Mouse (Mus musculus) common myeloid progenitor, adult 5-6 weeks (primary cell): Measurements from ENCODE around the gene Il12rb1. TPM values are rescaled to one million over a fixed set of nuclear protein-coding genes. Genes with fewer than 3 reads are reported as not detected.

Experiments
- ATAC-seq: replicated peaks from 2 replicates; pipeline ENCODE4 v1.8.0; 2016; ENCODE audit warnings: low read depth, mild to moderate bottlenecking, moderate TSS enrichment, inconsistent platforms; ENCODE audit not compliant: poor library complexity, severe bottlenecking
- total RNA-seq: library from RNA; stranded (forward); fragments of 200-1000, 187-1606 nt; gene quantifications from 2 replicates; pipeline ENCODE4 v1.2.3, GENCODE M21; 2017

The Il12rb1 gene
- total RNA-seq, 1 experiment from 2014 or later = 1.6 TPM

GRCm38 (mm10) chr8:70868559-70869198 is 60.4 kb downstream of the Il12rb1 start:
- peak; percentile 36 for ATAC-seq

- ATAC-seq = no peak
Observed at GRCm38 (mm10) chr8:70869199-70869571, 60.9 kb downstream of the Il12rb1 start.

- ATAC-seq = peak; percentile 40
Observed at GRCm38 (mm10) chr8:70869601-70870041, 61.4 kb downstream of the Il12rb1 start.

Other genes starting within 250 kb of the Il12rb1 start
- gene Isyna1, start 214.1 kb upstream of the Il12rb1 start, total RNA-seq = 35.0 and 43.9 TPM in 2 replicates
- 43.8 and 58.4 TPM in 2 replicates for gene Ssbp4, start 199.6 kb upstream of the Il12rb1 start, total RNA-seq
- 1.6 and 2.6 TPM in 2 replicates for gene Lrrc25, start 192.3 kb upstream of the Il12rb1 start, total RNA-seq
- 0.29 TPM in 1 of 2 replicates, not detected in the other for gene Gdf15, start 176.0 kb upstream of the Il12rb1 start, total RNA-seq
- gene Pgpep1, start 148.1 kb upstream of the Il12rb1 start, total RNA-seq = 3.2 and 3.6 TPM in 2 replicates
- 129 and 163 TPM in 2 replicates for gene Lsm4, start 135.2 kb upstream of the Il12rb1 start, total RNA-seq
- 54.4 and 58.2 TPM in 2 replicates for gene Jund, start 109.5 kb upstream of the Il12rb1 start, total RNA-seq
- gene Iqcn, start 105.0 kb upstream of the Il12rb1 start, total RNA-seq = 0.05 TPM in 1 of 2 replicates, not detected in the other
- gene Gm3336, start 89.9 kb upstream of the Il12rb1 start, total RNA-seq = not detected in 2 replicates
- gene Pde4c, start 84.7 kb upstream of the Il12rb1 start, total RNA-seq = 0.09 TPM in 1 of 2 replicates, not detected in the other
- gene Rab3a, start 53.8 kb upstream of the Il12rb1 start, total RNA-seq = 1.5 and 4.2 TPM in 2 replicates
- 10.6 and 11.7 TPM in 2 replicates for gene Mpv17l2, start 47.5 kb upstream of the Il12rb1 start, total RNA-seq
- gene Pik3r2, start 31.7 kb upstream of the Il12rb1 start, total RNA-seq = 19.8 and 23.7 TPM in 2 replicates
- gene Mast3, start 3.4 kb upstream of the Il12rb1 start, total RNA-seq = 21.7 and 22.2 TPM in 2 replicates
- 7.3 and 19.9 TPM in 2 replicates for gene Arrdc2, start 31.3 kb downstream of the Il12rb1 start, total RNA-seq
- gene Kcnn1, start 54.8 kb downstream of the Il12rb1 start, total RNA-seq = 0.18 and 1.3 TPM in 2 replicates
- 28.6 and 40.6 TPM in 2 replicates for gene Ccdc124, start 65.5 kb downstream of the Il12rb1 start, total RNA-seq
- 0.10 and 0.14 TPM in 2 replicates for gene Slc5a5, start 84.3 kb downstream of the Il12rb1 start, total RNA-seq
- 2,479 and 2,482 TPM in 2 replicates for gene Rpl18a, start 89.0 kb downstream of the Il12rb1 start, total RNA-seq
- gene Map1s, start 97.5 kb downstream of the Il12rb1 start, total RNA-seq = 14.0 and 15.0 TPM in 2 replicates